Mouse (Mus musculus) T-helper 17 cell (primary cell): ENCODE data around the gene Vps45.

Experiments
- in situ Hi-C, 2 experiments: fragments of 300-600 bp; cut with MboI, MseI; formaldehyde crosslinking; loops; 1 replicate in 1 of 2; 2 replicates in 1 of 2; pipeline ENCODE4 v1.15.1; 2025; ENCODE audit warnings: high pct_unique_total_duplicates in 2 of 2

Gene Vps45

GRCm38 (mm10) chr3:96039857-96040662 lies 18.2 kb downstream of the Vps45 start:
- in situ Hi-C loops = loop anchor here (5.0 to 10.0 kb wide), 5 partner anchors 45 to 475 kb away; partner anchors contain the start of gene Plekho1 (in 1 of the 2)

GRCm38 (mm10) chr3:96038851-96039250 lies 19.4 kb downstream of the Vps45 start:
- in situ Hi-C loops = no loop called here

- in situ Hi-C loops = no loop called here
Observed at GRCm38 (mm10) chr3:96038156-96038555, 20.1 kb downstream of the Vps45 start.

GRCm38 (mm10) chr3:96036796-96037195 lies 21.5 kb downstream of the Vps45 start:
- in situ Hi-C loops = no loop called here

GRCm38 (mm10) chr3:96033046-96033445 lies 25.2 kb downstream of the Vps45 start:
- in situ Hi-C loops = no loop called here

- in situ Hi-C loops = no loop called here
Observed at GRCm38 (mm10) chr3:96032652-96033017, 25.6 kb downstream of the Vps45 start.

GRCm38 (mm10) chr3:96031991-96032651 lies 26.1 kb downstream of the Vps45 start:
- in situ Hi-C loops = no loop called here

- in situ Hi-C loops = no loop called here
Observed at GRCm38 (mm10) chr3:96029766-96030165, 28.5 kb downstream of the Vps45 start.

GRCm38 (mm10) chr3:96029336-96029735 lies 28.9 kb downstream of the Vps45 start:
- in situ Hi-C loops = no loop called here

- in situ Hi-C loops = no loop called here
Observed at GRCm38 (mm10) chr3:96027875-96028274, 30.4 kb downstream of the Vps45 start.

- in situ Hi-C loops = no loop called here
Observed at GRCm38 (mm10) chr3:96027145-96027544, 31.1 kb downstream of the Vps45 start.

GRCm38 (mm10) chr3:96021421-96022128 lies 36.7 kb downstream of the Vps45 start:
- in situ Hi-C loops = no loop called here

- in situ Hi-C loops = no loop called here
Observed at GRCm38 (mm10) chr3:96020735-96021134, 37.5 kb downstream of the Vps45 start.

- in situ Hi-C loops = no loop called here
Observed at GRCm38 (mm10) chr3:96017461-96017860, 40.8 kb downstream of the Vps45 start.

GRCm38 (mm10) chr3:96016257-96016889 lies 41.9 kb downstream of the Vps45 start:
- in situ Hi-C loops = no loop called here

- in situ Hi-C loops = no loop called here
Observed at GRCm38 (mm10) chr3:96015681-96016080, 42.6 kb downstream of the Vps45 start.

- in situ Hi-C loops = no loop called here
Observed at GRCm38 (mm10) chr3:96012805-96013204, 45.5 kb downstream of the Vps45 start.

- in situ Hi-C loops = no loop called here
Observed at GRCm38 (mm10) chr3:96008463-96008862, 49.8 kb downstream of the Vps45 start.

- in situ Hi-C loops = no loop called here
Observed at GRCm38 (mm10) chr3:96001560-96001959, 56.7 kb downstream of the Vps45 start.

GRCm38 (mm10) chr3:96000921-96001501 lies 57.3 kb downstream of the Vps45 start:
- in situ Hi-C loops = no loop called here

GRCm38 (mm10) chr3:96000080-96000632 lies 58.1 kb downstream of the Vps45 start:
- in situ Hi-C loops = no loop called here
